Mouse (Mus musculus) embryonic fibroblast, embryonic 13.5 days (primary cell): ENCODE measurements around the gene Ankk1.

Experiments used
- CTCF ChIP-seq: IDR thresholded peaks from 2 replicates; pipeline ENCODE4 v1.5.1; 2011; ENCODE audit warnings: mild to moderate bottlenecking, control low read depth, low read length, moderate library complexity, borderline replicate concordance; ENCODE audit not compliant: insufficient read depth
- POLR2A ChIP-seq: IDR thresholded peaks from 2 replicates; pipeline ENCODE4 v1.6.1; 2011; ENCODE audit warnings: low read depth, mild to moderate bottlenecking, control low read depth, low read length, moderate library complexity

- TF ChIP-seq CTCF, result no peak
- no peak for TF ChIP-seq POLR2A
These were observed 42.8 kb downstream of the Ankk1 start for GRCm38 (mm10) chr9:49384041-49384440.
